Mouse (Mus musculus) stomach, postnatal 0 days (tissue): Measurements from ENCODE around the gene Zfp422.

ENCODE experiments used
- CTCF ChIP-seq: IDR thresholded peaks from 2 replicates; pipeline ENCODE4 v1.5.1; 2016; ENCODE audit warnings: antibody characterized with exemption, low read depth, mild to moderate bottlenecking, moderate library complexity
- EP300 ChIP-seq: optimal IDR thresholded peaks from 2 replicates; pipeline ENCODE3; 2016; ENCODE audit warnings: antibody characterized with exemption

DNA sequence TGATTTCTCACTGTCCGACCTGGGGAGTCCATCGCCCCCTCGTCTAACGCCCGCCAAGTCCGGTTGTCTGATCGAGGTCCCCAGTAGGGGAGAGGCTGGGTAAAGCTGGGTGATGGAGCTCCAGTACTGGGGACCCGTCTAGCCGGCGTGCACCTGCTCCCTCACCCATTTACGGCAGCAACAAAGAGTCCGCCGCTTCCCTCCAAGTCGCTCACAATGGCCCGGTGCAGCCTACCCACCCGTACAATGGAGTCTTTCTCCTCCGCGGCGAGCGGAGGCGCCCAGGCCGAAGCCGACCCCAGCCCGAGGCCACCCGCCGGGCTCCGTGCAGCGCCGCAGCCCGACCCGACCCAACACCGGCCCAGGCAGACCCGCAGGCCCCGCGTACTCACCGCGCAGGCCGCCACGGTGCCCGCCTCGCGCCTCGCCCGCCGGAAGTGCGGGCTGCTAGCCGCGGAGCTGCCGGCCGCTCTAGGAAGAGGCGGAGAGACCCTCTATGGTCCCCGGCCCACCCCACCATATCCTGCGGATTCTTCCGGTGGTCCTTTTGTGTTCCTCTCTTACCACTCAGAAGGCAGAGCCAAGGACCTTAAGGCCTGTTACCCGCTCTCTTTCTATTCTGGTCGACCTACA is at the start of gene Zfp422:
- TF ChIP-seq CTCF (no peak), EP300 (no peak)
